Mouse (Mus musculus) limb, embryonic 15.5 days (tissue): ENCODE results near the gene Gramd1b. TPM values are rescaled to one million over a fixed set of nuclear protein-coding genes. Genes with fewer than 3 reads are reported as not detected.

Source experiments
- ATAC-seq: fragments of 200-750 bp; cut with Nextera tagmentation; 2 replicates; pipeline ENCODE4 v1.8.0; 2017; ENCODE audit warnings: low read depth, moderate TSS enrichment; ENCODE audit not compliant: insufficient number of reproducible peaks, low FRiP score, low TSS enrichment
- H3K27ac ChIP-seq: fragments of 300-500 bp; sonication (generic); 2 replicates; pipeline ENCODE4 v1.5.1; 2015; ENCODE audit warnings: moderate library complexity, mild to moderate bottlenecking, inconsistent platforms
- H3K27me3 ChIP-seq: fragments of 300-500 bp; sonication (generic); 2 replicates; pipeline ENCODE4 v1.6.1; 2015; ENCODE audit warnings: inconsistent platforms
- H3K36me3 ChIP-seq: fragments of 300-500 bp; sonication (generic); 2 replicates; pipeline ENCODE4 v1.6.1; 2015; ENCODE audit warnings: inconsistent platforms
- H3K4me1 ChIP-seq: fragments of 300-500 bp; sonication (generic); 2 replicates; pipeline ENCODE4 v1.6.1; 2015; ENCODE audit warnings: inconsistent platforms
- H3K4me2 ChIP-seq: fragments of 300-500 bp; sonication (generic); 2 replicates; pipeline ENCODE4 v1.6.1; 2015; ENCODE audit warnings: mild to moderate bottlenecking, inconsistent platforms
- H3K4me3 ChIP-seq: fragments of 300-500 bp; sonication (generic); 2 replicates; pipeline ENCODE4 v1.5.1; 2015; ENCODE audit warnings: mild to moderate bottlenecking, inconsistent platforms
- H3K9ac ChIP-seq: fragments of 300-500 bp; sonication (generic); 2 replicates; pipeline ENCODE4 v1.6.1; 2015; ENCODE audit warnings: inconsistent platforms
- H3K9me3 ChIP-seq: fragments of 300-500 bp; sonication (generic); 2 replicates; pipeline ENCODE4 v1.6.1; 2016; ENCODE audit warnings: inconsistent platforms
- WGBS: fragments of 180-500 bp; shearing (Covaris S2); methylation state at CpG from one replicate; pipeline ENCODE4 v1.1.7; 2015; 5-methylcytosine and 5-hydroxymethylcytosine counted together
- polyA plus RNA-seq: library from polyadenylated mRNA; unstranded; fragments of >200 nt; fragmentation: Nextera tagmentation; extraction: Ambion mirVana; gene quantifications from 2 replicates; pipeline ENCODE4 v1.2.1, GENCODE M21; 2015

Gramd1b gene
- polyA plus RNA-seq, 1 experiment from 2014 or later = 3.2 TPM

DNA sequence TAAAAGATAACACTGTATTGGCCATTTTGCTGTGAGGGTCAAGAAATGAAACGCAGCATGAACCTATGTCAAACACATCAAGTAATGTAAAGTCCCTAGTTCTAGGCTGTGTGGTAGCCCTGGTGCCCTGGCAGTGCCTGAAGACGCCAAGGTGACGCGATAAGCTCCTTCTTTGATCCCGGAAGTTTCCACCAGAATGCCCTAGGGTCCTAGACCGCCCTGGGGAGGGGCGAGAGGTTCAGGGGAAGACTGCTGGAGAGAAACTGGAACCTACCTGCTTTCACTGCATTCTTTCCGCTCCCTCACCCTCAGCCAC, 76.2 kb downstream of the Gramd1b start:
- no peak for ATAC-seq
- H3K27ac ChIP-seq = no peak overlapping the region; the same call in 1 of the 2 replicates
- peak overlapping the region; percentile 60 for H3K4me3 ChIP-seq
- no peaks in the 10 kb centered on the region for H3K9me3 ChIP-seq
- peaks cover 20% of the 10 kb centered on the region for H3K4me1 ChIP-seq
- H3K9ac ChIP-seq = peak overlapping the region; percentile 64; the same call in 1 of the 2 replicates
- H3K27me3 ChIP-seq = peaks cover 16% of the 10 kb centered on the region
- H3K36me3 ChIP-seq = no peaks in the 10 kb centered on the region
- H3K4me2 ChIP-seq = peak overlapping the region; percentile 100
- WGBS = 4% methylated on average over 8 of the region's 8 CpGs

- no peak overlapping the region for H3K4me3 ChIP-seq
- 87% methylated on average over 6 of the region's 6 CpGs for WGBS
These were observed 77.3 kb downstream of the Gramd1b start for GRCm38 (mm10) chr9:40453889-40454288.

DNA sequence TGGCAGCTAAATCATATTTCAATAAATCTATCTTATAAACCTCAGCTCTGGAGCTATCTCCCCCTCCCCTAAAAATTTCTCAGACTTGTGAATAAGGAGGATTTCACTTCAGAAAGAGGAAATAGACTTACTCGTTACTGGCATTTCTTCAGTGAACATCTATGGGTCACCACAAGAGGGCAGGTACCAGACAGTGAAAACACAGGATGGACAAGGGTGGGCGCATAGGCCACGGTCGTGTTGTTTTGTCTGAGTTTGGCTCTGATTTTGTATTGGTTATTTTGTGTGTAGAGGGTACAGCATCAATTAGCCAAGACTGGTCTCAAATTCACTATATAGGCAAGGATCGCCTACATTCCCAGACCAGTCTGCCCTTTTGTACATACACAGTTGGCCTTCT, 79.0 kb downstream of the Gramd1b start:
- Histone ChIP-seq H3K27me3 (peaks cover 16% of the 10 kb centered on the region), H3K27ac (no peak overlapping the region), H3K36me3 (no peaks in the 10 kb centered on the region), H3K4me2 (no peak overlapping the region), H3K4me3 (no peak overlapping the region), H3K9ac (no peak overlapping the region), H3K4me1 (peaks cover 24% of the 10 kb centered on the region), H3K9me3 (no peaks in the 10 kb centered on the region)
- no peak for ATAC-seq
- 62% methylated on average over 5 of the region's 5 CpGs for WGBS

More at GRCm38 (mm10) chr9:40453889-40454288, 77.3 kb downstream of the Gramd1b start:
- Histone ChIP-seq H3K9ac (no peak overlapping the region), H3K27me3 (peaks cover 16% of the 10 kb centered on the region), H3K9me3 (no peaks in the 10 kb centered on the region), H3K27ac (no peak overlapping the region), H3K4me1 (peaks cover 24% of the 10 kb centered on the region), H3K4me2 (no peak overlapping the region), H3K36me3 (no peaks in the 10 kb centered on the region)
- no peak for ATAC-seq

GRCm38 (mm10) chr9:40450776-40451175, 80.4 kb downstream of the Gramd1b start:
- no peak overlapping the region for H3K9ac ChIP-seq
- no peak overlapping the region for H3K4me2 ChIP-seq
- H3K4me1 ChIP-seq = peaks cover 13% of the 10 kb centered on the region
- no peak overlapping the region for H3K4me3 ChIP-seq
- ATAC-seq = no peak
- H3K9me3 ChIP-seq = no peaks in the 10 kb centered on the region
- no peaks in the 10 kb centered on the region for H3K36me3 ChIP-seq
- H3K27ac ChIP-seq = peak overlapping the region; percentile 57; the same call in 1 of the 2 replicates
- 72% methylated on average over 5 of the region's 5 CpGs for WGBS
- H3K27me3 ChIP-seq = peaks cover 16% of the 10 kb centered on the region

GRCm38 (mm10) chr9:40450417-40450714, 80.8 kb downstream of the Gramd1b start:
- H3K27ac ChIP-seq = peak overlapping the region; percentile 57
- H3K9ac ChIP-seq = no peak overlapping the region
- H3K36me3 ChIP-seq = no peaks in the 10 kb centered on the region
- no peak overlapping the region for H3K4me2 ChIP-seq
- WGBS = 53% methylated on average over 7 of the region's 7 CpGs
- H3K4me1 ChIP-seq = peaks cover 10% of the 10 kb centered on the region
- H3K4me3 ChIP-seq = no peak overlapping the region
- H3K9me3 ChIP-seq = no peaks in the 10 kb centered on the region
- no peak for ATAC-seq
- peaks cover 16% of the 10 kb centered on the region for H3K27me3 ChIP-seq

- WGBS = 58% methylated on average over 10 of the region's 10 CpGs
- H3K9me3 ChIP-seq = no peaks in the 10 kb centered on the region
- 0 out of 2 replicates have a peak, but pooled peaks have one; percentile 61 for ATAC-seq
- no peak overlapping the region for H3K4me2 ChIP-seq
- no peak overlapping the region for H3K4me3 ChIP-seq
- H3K27ac ChIP-seq = peak overlapping the region; percentile 57; the same call in 1 of the 2 replicates
- H3K4me1 ChIP-seq = 0 out of 2 replicates have a peak, but pooled peaks cover 5% of the 10 kb centered on the region
- peaks cover 12% of the 10 kb centered on the region for H3K27me3 ChIP-seq
- H3K9ac ChIP-seq = no peak overlapping the region
- no peaks in the 10 kb centered on the region for H3K36me3 ChIP-seq
These were observed 81.4 kb downstream of the Gramd1b start for GRCm38 (mm10) chr9:40449610-40450416.

DNA sequence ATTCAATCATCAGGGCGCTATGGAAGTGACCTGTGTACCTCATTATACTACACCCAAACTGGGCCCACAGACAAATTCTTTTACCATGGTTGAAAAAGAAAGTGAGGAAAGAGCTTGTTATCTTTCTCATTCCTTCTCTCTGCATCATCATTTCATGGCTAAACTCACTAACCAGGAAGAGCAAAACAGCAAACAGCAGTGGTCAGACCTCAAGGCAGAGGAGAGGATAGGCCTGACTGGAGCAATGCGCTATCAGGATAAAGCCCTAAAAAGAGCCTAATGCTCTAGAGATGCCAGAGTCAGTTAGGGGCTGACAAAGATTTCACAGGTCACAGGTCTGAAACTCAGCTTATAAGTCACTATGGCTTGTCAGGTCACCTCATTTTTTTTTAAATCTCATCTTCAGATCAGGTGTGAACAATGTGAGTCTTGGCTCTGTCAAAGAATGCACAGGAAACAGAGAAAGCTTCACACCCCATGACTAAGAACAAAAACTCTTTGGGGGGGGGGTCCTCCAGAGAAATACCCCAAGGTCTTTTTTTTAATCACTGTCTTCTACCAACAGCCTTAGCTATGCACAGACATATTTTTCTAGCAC, 82.4 kb downstream of the Gramd1b start:
- peaks cover 1% of the 10 kb centered on the region; the same call in 1 of the 2 replicates for H3K27me3 ChIP-seq
- no peak overlapping the region for H3K4me3 ChIP-seq
- ATAC-seq = no peak
- H3K36me3 ChIP-seq = no peaks in the 10 kb centered on the region
- H3K4me2 ChIP-seq = no peak overlapping the region
- no peak overlapping the region for H3K9ac ChIP-seq
- H3K27ac ChIP-seq = no peak overlapping the region
- WGBS = 86% methylated on average over 2 of the region's 2 CpGs
- H3K4me1 ChIP-seq = 0 out of 2 replicates have a peak, but pooled peaks cover 5% of the 10 kb centered on the region
- H3K9me3 ChIP-seq = no peaks in the 10 kb centered on the region

- H3K4me3 ChIP-seq = no peak overlapping the region
- H3K36me3 ChIP-seq = no peaks in the 10 kb centered on the region
- ATAC-seq = no peak
- H3K9me3 ChIP-seq = no peaks in the 10 kb centered on the region
- H3K27ac ChIP-seq = no peak overlapping the region
- no peak overlapping the region for H3K4me2 ChIP-seq
- no peaks in the 10 kb centered on the region for H3K27me3 ChIP-seq
- 0 out of 2 replicates have a peak, but pooled peaks cover 5% of the 10 kb centered on the region for H3K4me1 ChIP-seq
- 75% methylated on average over 4 of the region's 4 CpGs for WGBS
- no peak overlapping the region for H3K9ac ChIP-seq
These were observed 83.9 kb downstream of the Gramd1b start for GRCm38 (mm10) chr9:40447265-40447664.

DNA sequence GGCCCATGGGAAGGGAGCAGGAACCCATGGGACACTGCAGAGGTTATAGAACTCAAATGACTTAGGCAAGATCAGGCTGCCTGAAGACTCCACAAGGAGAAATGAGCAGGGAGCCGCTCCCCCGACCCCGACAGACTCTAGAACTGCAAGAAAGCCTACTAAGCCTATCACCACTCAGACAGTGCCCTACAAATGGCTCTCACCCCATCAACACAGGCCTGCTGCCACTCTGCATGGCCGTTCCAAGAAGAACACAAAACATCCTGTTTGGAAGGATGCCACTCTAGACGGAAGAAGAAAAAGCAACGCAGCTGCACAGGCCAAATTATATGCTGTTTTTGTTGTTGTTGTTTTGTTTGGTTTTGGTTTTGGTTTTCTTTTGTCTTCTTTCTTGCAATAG, 86.2 kb downstream of the Gramd1b start:
- Histone ChIP-seq H3K27ac (no peak overlapping the region), H3K4me3 (no peak overlapping the region), H3K4me2 (no peak overlapping the region), H3K9ac (no peak overlapping the region), H3K4me1 (0 out of 2 replicates have a peak, but pooled peaks cover 3% of the 10 kb centered on the region), H3K9me3 (no peaks in the 10 kb centered on the region), H3K36me3 (no peaks in the 10 kb centered on the region), H3K27me3 (no peaks in the 10 kb centered on the region)
- 87% methylated on average over 6 of the region's 6 CpGs for WGBS
- no peak for ATAC-seq

DNA sequence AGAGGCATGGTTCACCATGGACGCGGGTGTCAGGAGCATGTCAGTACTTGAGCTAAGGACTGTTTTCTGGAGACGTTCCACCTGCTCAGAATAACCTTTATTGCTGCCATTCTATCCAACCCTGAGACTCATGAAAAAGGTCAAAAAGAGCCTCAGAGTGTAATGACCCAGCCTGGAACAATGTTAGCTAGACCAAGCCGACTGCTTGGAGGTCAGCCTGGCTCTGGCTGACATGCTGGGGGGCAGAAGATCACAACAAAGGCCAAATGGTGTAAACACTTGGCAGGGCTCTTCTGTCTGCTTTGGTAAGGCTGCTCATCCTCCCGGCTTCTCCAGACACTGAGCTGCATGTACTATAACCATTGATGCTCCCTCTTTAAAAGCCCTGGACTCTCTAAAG, 88.4 kb downstream of the Gramd1b start:
- 50% methylated on average over 5 of the region's 5 CpGs for WGBS
- no peak for ATAC-seq

GRCm38 (mm10) chr9:40439973-40440687, 91.1 kb downstream of the Gramd1b start:
- no peak overlapping the region for H3K9ac ChIP-seq
- no peak overlapping the region for H3K4me3 ChIP-seq
- no peak overlapping the region for H3K27ac ChIP-seq
- H3K4me2 ChIP-seq = no peak overlapping the region
- WGBS = 78% methylated on average over 8 of the region's 8 CpGs
- H3K36me3 ChIP-seq = no peaks in the 10 kb centered on the region
- no peaks in the 10 kb centered on the region for H3K27me3 ChIP-seq
- H3K4me1 ChIP-seq = no peaks in the 10 kb centered on the region
- H3K9me3 ChIP-seq = no peaks in the 10 kb centered on the region
- no peak for ATAC-seq

More for the DNA sequence above, 88.4 kb downstream of the Gramd1b start:
- H3K27me3 ChIP-seq = no peaks in the 10 kb centered on the region
- no peak overlapping the region for H3K9ac ChIP-seq
- no peak overlapping the region for H3K27ac ChIP-seq
- H3K4me1 ChIP-seq = no peaks in the 10 kb centered on the region
- H3K4me2 ChIP-seq = no peak overlapping the region
- H3K36me3 ChIP-seq = no peaks in the 10 kb centered on the region
- no peak overlapping the region for H3K4me3 ChIP-seq
- no peaks in the 10 kb centered on the region for H3K9me3 ChIP-seq
